Mouse (Mus musculus): Measurements from ENCODE around the gene Vmn1r193.
"Not testable (repeated sequence)": the region's sequence is repeated elsewhere in the genome, so short reads cannot be mapped to it uniquely, and the experiment has no call there.

Gene Vmn1r193

DNA sequence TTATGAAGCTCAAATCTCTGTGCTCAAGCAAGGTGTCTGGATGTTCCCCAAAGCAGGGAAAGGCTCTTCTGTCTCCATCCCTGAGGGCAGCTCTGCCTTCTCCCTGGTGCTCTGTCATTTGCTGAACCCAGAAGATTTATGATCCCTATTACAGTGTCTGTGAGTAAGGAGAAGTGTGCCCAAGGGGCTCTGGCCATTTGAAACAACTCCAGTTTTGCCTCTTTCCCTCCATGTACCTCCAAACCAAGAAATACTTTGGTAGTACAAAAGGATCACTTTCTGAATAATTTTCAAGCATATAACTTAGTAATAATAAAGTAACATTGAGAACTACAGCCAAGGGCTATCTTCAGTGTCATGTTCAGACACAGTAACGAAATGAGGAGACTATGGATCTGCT, at the start of gene Vmn1r193:
Gene Vmn1r193 (minus strand): TSS at position 101 of the 400 bp plus-strand sequence.
- not testable (repeated sequence) for DNase-seq (ENCODE audit: low spot score in 2 of 2)

DNA sequence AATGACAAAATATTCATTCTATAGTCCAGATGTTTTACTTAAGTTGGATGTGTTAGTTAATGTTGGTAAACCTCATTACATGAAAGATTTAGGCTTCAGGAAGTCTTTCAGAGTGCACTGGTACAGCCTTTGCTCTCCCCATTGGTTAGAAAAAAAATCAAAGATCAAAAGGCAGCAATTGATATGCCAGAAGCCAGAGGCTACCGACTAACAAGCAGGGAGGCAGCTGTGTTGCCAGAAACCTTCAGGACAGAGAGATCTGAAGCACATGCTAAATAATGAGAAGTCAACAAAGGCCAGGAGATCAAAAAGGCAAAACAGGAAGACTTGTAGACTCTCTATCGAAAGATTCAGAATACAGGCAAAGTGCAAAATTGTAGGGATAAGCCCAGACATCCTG, 48.8 kb upstream of the Vmn1r193 start:
- no peak for DNase-seq (ENCODE audit: low spot score in 2 of 2)

GRCm38 (mm10) chr13:22270222-22270621, 47.3 kb upstream of the Vmn1r193 start, which contains the start of gene Vmn1r195:
Gene Vmn1r195 (plus strand): TSS chr13:22270522.
- not testable (repeated sequence) for DNase-seq (ENCODE audit: low spot score in 2 of 2)

GRCm38 (mm10) chr13:22243915-22244314, 21.0 kb upstream of the Vmn1r193 start, which contains the start of gene Vmn1r194:
Gene Vmn1r194 (plus strand): TSS chr13:22244215.
- no peak for DNase-seq (ENCODE audit: low spot score in 2 of 2)

DNA sequence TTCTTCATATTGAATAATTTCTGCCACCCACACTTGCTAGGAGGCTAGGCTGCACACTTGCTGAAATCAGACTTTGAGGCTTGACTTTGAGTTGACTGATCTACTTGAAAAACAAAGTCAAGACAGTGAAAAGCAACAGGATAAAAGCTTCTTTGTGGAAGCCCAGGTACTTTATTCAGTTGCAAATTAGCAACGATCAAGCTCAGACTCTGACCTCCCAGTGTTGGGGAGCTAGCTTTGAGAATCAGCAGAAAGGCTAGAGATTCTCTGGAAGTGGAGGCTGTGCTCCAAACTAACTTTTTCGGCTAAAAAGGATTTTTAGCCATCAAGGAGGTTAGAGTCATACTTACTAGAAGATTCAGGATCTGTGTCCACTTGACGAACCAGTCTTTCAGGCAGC, 30.2 kb downstream of the Vmn1r193 start:
- DNase-seq (ENCODE audit: low spot score in 2 of 2) = not testable (repeated sequence)

DNA sequence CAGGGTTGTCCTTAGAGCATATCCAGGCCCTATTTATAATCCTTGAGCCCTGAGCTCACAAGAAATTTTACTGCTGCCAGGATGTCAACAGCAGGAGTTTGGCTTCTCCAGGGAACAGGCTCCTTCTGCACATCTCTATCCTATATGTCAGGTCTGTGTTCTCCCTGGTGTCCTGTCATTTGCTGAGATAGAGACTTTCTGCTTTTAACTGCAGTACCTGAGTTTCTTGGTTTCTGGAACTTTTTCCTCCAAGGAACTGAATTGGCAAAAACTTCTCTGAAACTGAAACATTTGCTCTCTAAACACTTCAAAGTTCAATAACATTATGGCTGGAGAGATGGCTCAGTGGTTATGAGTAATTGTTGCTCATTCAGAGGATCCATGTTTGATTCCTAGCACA, 31.9 kb downstream of the Vmn1r193 start, which contains the start of gene Vmn1r192:
Gene Vmn1r192 (minus strand): TSS at position 101 of the 400 bp plus-strand sequence.
- DNase-seq (ENCODE audit: low spot score in 2 of 2) = no peak

DNA sequence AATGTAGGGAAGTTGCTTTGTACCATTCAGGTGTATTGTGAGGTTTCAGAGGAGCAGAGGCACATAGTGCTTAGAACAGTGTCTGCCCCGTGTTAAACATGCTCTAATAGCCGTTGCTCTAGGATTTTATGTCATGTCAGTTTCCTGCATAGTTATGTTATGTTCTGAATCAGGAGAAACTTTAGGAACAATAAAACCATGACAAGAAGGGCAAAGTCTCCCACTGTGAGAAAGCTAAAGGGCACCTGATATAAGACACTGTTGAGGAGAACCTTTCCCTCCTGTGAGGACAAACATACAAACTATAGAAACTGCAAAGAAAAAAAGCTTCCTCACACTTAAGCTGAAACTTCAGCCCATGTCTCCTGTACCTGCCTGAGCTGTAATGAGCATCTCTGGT, 32.6 kb downstream of the Vmn1r193 start:
- no peak for DNase-seq (ENCODE audit: low spot score in 2 of 2)

GRCm38 (mm10) chr13:22189313-22189712, 33.6 kb downstream of the Vmn1r193 start:
- no peak for DNase-seq (ENCODE audit: low spot score in 2 of 2)

GRCm38 (mm10) chr13:22183869-22184268, 39.1 kb downstream of the Vmn1r193 start, which contains the start of gene Vmn1r191:
Gene Vmn1r191 (minus strand): TSS chr13:22183969.
- DNase-seq (ENCODE audit: low spot score in 2 of 2) = no peak

DNA sequence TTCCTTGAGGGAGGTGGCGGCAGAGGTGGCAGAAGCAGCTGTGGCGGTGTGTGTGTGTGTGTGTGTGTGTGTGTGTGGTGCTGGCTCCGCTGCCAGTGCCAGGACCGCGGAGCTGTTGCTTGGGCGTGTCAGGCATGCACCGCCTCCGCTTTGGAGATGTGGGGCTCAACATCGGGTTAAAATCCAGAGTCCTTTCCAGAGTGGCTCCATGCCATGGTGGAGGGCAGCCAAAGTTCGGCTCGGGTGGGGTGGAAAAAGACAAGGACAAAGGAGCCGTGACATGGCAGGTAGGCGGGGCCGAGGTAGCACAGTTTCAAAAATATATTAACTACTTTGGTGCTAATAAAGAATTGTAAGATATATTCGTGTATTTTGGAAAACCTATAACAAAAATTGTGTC, 54.5 kb downstream of the Vmn1r193 start:
- no peak for DNase-seq (ENCODE audit: low spot score in 2 of 2)
